Mouse (Mus musculus) mesoderm, embryonic 11.5 days (tissue): ENCODE results near the gene Gdpgp1.

Source experiments
- DNase-seq: peaks from one replicate; pipeline ENCODE4 v3.0.0-alpha.2; 2012; ENCODE audit warnings: low read depth, low spot score

Gdpgp1 gene

GRCm38 (mm10) chr7:80276374-80276773 is 43.7 kb downstream of the Gdpgp1 start:
- no peak for DNase-seq

DNA sequence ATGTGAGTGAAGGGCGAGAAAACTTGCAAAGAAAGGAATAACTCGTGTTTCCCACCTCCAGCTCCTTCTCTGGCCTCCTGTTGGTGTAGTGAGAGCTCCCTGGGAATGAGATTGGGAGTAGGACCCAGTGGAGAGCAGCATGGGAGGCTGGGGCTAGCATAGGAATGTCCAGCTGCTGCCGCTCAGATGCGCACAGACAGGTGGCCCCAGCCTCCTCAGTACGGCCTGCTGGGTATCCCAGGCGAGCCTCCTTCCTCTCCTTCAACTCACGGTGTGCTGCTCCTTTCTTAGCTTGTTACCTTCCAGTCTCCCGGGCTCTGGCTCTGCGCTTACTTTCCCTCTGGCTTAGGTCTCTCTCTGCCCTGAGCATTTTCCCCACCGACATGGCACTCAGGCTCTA is 47.4 kb downstream of the Gdpgp1 start:
- no peak for DNase-seq

GRCm38 (mm10) chr7:80280998-80281397 is 48.3 kb downstream of the Gdpgp1 start:
- no peak for DNase-seq

- no peak for DNase-seq
These were observed 49.0 kb downstream of the Gdpgp1 start for GRCm38 (mm10) chr7:80281646-80282045.

- DNase-seq: no peak
These were observed 50.7 kb downstream of the Gdpgp1 start for GRCm38 (mm10) chr7:80283226-80283918.

DNA sequence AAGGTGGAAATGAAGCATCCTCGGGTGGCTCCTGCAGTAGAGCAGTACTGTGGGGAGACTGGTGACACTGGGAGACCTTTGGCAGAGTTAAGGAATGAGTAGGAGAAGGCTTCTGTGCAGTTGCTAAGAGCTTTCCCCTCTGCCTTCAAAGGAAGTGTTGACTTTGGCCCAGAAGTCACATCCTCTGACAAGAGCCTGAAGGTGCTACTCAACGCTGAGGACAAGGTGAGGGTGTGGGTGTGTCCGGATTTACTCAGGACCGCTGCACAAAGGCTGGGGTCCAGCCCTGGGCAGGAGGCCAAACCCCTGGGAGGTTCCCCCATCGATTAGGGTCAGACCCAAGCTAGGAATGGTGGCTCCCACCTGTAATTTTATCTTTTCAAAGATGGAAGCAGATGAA is 51.7 kb downstream of the Gdpgp1 start:
- DNase-seq: no peak

- DNase-seq: no peak
These were observed 53.1 kb downstream of the Gdpgp1 start for GRCm38 (mm10) chr7:80285725-80286124.

DNA sequence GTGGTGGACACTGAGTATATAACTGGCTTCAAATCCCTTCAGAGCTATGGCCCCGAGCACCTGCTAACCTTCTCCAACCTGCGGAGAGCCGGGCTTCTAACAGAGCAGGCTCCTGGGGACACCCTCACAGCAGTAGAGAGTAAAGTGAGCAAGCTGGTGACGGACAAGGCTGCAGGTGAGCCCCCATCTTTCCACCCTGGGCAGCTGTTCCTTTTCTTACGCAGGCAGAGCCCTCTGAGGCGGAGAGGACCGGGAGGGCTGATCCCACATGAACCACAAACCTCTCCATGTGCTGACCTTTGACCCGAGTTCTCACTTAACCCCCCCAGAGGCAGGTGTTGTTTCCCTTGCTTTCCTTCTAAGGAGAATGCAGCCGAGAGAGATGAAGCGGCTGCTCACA is 55.1 kb downstream of the Gdpgp1 start:
- DNase-seq: no peak
